Mouse (Mus musculus): Measurements from ENCODE around the gene Mapk8ip1. TPM values are rescaled to one million over a fixed set of nuclear protein-coding genes. Genes with fewer than 3 reads are reported as not detected.

Mapk8ip1 gene
- polyA plus RNA-seq, 1 experiment from 2014 or later = 49.3 TPM

- under 1% methylated on average over 10 of the region's 10 CpGs for WGBS
- Histone ChIP-seq H3K9ac (ENCODE audit: low read length) (peak overlapping the region; percentile 89; the same call in 1 of the 2 replicates), H3K9me3 (replicated peaks; ENCODE audit: control insufficient read depth, low read length) (no peaks in the 10 kb centered on the region), H3K4me3 (ENCODE audit: low read depth, low read length) (peak overlapping the region; percentile 79), H3K4me1 (ENCODE audit: control insufficient read depth, insufficient read depth, low read length) (peaks cover 43% of the 10 kb centered on the region), H3K27me3 (replicated peaks; ENCODE audit: control insufficient read depth, insufficient read depth, low read length) (no peaks in the 10 kb centered on the region), H3K27ac (ENCODE audit: low read depth, low read length) (peak overlapping the region; percentile 82), H3K36me3 (ENCODE audit: control insufficient read depth, insufficient read depth, low read length) (peaks cover 30% of the 10 kb centered on the region), H3K4me2 (ENCODE audit: low read length) (peak overlapping the region; percentile 84)
- no peak for ATAC-seq
- DNase-seq (ENCODE audit: low spot score) = no peak
Measured at GRCm38 (mm10) chr2:92389645-92390044, 11.4 kb downstream of the Mapk8ip1 start.

- Histone ChIP-seq H3K4me2 (ENCODE audit: low read length) (peak overlapping the region; percentile 84), H3K9me3 (replicated peaks; ENCODE audit: control insufficient read depth, low read length) (no peaks in the 10 kb centered on the region), H3K9ac (ENCODE audit: low read length) (peak overlapping the region; percentile 89), H3K4me3 (ENCODE audit: low read depth, low read length) (peak overlapping the region; percentile 79), H3K27ac (ENCODE audit: low read depth, low read length) (peak overlapping the region; percentile 82), H3K27me3 (replicated peaks; ENCODE audit: control insufficient read depth, insufficient read depth, low read length) (no peaks in the 10 kb centered on the region), H3K4me1 (ENCODE audit: control insufficient read depth, insufficient read depth, low read length) (peaks cover 43% of the 10 kb centered on the region), H3K36me3 (ENCODE audit: control insufficient read depth, insufficient read depth, low read length) (peaks cover 36% of the 10 kb centered on the region)
- ATAC-seq (peak; percentile 94), DNase-seq (ENCODE audit: low spot score) (peak; percentile 98)
- under 1% methylated on average over 53 of the region's 62 CpGs for WGBS
Measured at GRCm38 (mm10) chr2:92388891-92389641, 12.0 kb downstream of the Mapk8ip1 start.

- no peak for ATAC-seq
- peaks cover 43% of the 10 kb centered on the region for H3K4me1 ChIP-seq (ENCODE audit: control insufficient read depth, insufficient read depth, low read length)
Measured at GRCm38 (mm10) chr2:92388081-92388517, 13.0 kb downstream of the Mapk8ip1 start.

GRCm38 (mm10) chr2:92387646-92388045, 13.4 kb downstream of the Mapk8ip1 start:
- Histone ChIP-seq H3K36me3 (ENCODE audit: control insufficient read depth, insufficient read depth, low read length) (peaks cover 50% of the 10 kb centered on the region), H3K4me2 (ENCODE audit: low read length) (peak overlapping the region; percentile 84), H3K4me1 (ENCODE audit: control insufficient read depth, insufficient read depth, low read length) (peaks cover 39% of the 10 kb centered on the region), H3K27ac (ENCODE audit: low read depth, low read length) (0 out of 2 replicates have a peak overlapping the region, but pooled peaks have one; percentile 27), H3K9ac (ENCODE audit: low read length) (peak overlapping the region; percentile 89), H3K4me3 (ENCODE audit: low read depth, low read length) (peak overlapping the region; percentile 79), H3K9me3 (replicated peaks; ENCODE audit: control insufficient read depth, low read length) (no peaks in the 10 kb centered on the region), H3K27me3 (replicated peaks; ENCODE audit: control insufficient read depth, insufficient read depth, low read length) (no peaks in the 10 kb centered on the region)
- ATAC-seq = no peak
- no peak for DNase-seq (ENCODE audit: low spot score)
- WGBS = 74% methylated on average over 4 of the region's 4 CpGs

More at GRCm38 (mm10) chr2:92388081-92388517, 13.0 kb downstream of the Mapk8ip1 start:
- Histone ChIP-seq H3K27ac (ENCODE audit: low read depth, low read length) (peak overlapping the region; percentile 82; the same call in 1 of the 2 replicates), H3K9ac (ENCODE audit: low read length) (peak overlapping the region; percentile 89), H3K36me3 (ENCODE audit: control insufficient read depth, insufficient read depth, low read length) (peaks cover 46% of the 10 kb centered on the region), H3K9me3 (replicated peaks; ENCODE audit: control insufficient read depth, low read length) (no peaks in the 10 kb centered on the region), H3K27me3 (replicated peaks; ENCODE audit: control insufficient read depth, insufficient read depth, low read length) (no peaks in the 10 kb centered on the region), H3K4me2 (ENCODE audit: low read length) (peak overlapping the region; percentile 84), H3K4me3 (ENCODE audit: low read depth, low read length) (peak overlapping the region; percentile 79)
- DNase-seq (ENCODE audit: low spot score) = no peak
- WGBS = 22% methylated on average over 3 of the region's 3 CpGs

GRCm38 (mm10) chr2:92386821-92387570, 14.1 kb downstream of the Mapk8ip1 start:
- ATAC-seq = no peak
- 0 out of 2 replicates have a peak overlapping the region, but pooled peaks have one; percentile 79 for H3K4me3 ChIP-seq (ENCODE audit: low read depth, low read length)
- DNase-seq (ENCODE audit: low spot score) = no peak
- peaks cover 33% of the 10 kb centered on the region for H3K4me1 ChIP-seq (ENCODE audit: control insufficient read depth, insufficient read depth, low read length)
- peak overlapping the region; percentile 84; the same call in 1 of the 2 replicates for H3K4me2 ChIP-seq (ENCODE audit: low read length)
- H3K9ac ChIP-seq (ENCODE audit: low read length) = peak overlapping the region; percentile 89; the same call in 1 of the 2 replicates
- 93% methylated on average over 30 of the region's 30 CpGs for WGBS
- H3K9me3 ChIP-seq (replicated peaks; ENCODE audit: control insufficient read depth, low read length) = no peaks in the 10 kb centered on the region
- H3K36me3 ChIP-seq (ENCODE audit: control insufficient read depth, insufficient read depth, low read length) = peaks cover 57% of the 10 kb centered on the region
- H3K27me3 ChIP-seq (replicated peaks; ENCODE audit: control insufficient read depth, insufficient read depth, low read length) = no peaks in the 10 kb centered on the region
- no peak overlapping the region for H3K27ac ChIP-seq (ENCODE audit: low read depth, low read length)

GRCm38 (mm10) chr2:92385113-92386051, 15.7 kb downstream of the Mapk8ip1 start:
- Histone ChIP-seq H3K9ac (ENCODE audit: low read length) (no peak overlapping the region), H3K9me3 (replicated peaks; ENCODE audit: control insufficient read depth, low read length) (no peaks in the 10 kb centered on the region), H3K27me3 (replicated peaks; ENCODE audit: control insufficient read depth, insufficient read depth, low read length) (no peaks in the 10 kb centered on the region), H3K27ac (ENCODE audit: low read depth, low read length) (no peak overlapping the region), H3K4me1 (ENCODE audit: control insufficient read depth, insufficient read depth, low read length) (peaks cover 19% of the 10 kb centered on the region), H3K4me3 (ENCODE audit: low read depth, low read length) (no peak overlapping the region), H3K4me2 (ENCODE audit: low read length) (no peak overlapping the region), H3K36me3 (ENCODE audit: control insufficient read depth, insufficient read depth, low read length) (peaks cover 72% of the 10 kb centered on the region)
- ATAC-seq = no peak
- WGBS = 92% methylated on average over 22 of the region's 22 CpGs
- DNase-seq (ENCODE audit: low spot score) = no peak

- no peak overlapping the region for H3K4me3 ChIP-seq (ENCODE audit: low read depth, low read length)
- H3K9ac ChIP-seq (ENCODE audit: low read length) = no peak overlapping the region
- peaks cover 11% of the 10 kb centered on the region for H3K4me1 ChIP-seq (ENCODE audit: control insufficient read depth, insufficient read depth, low read length)
- 81% methylated on average over 4 of the region's 4 CpGs for WGBS
- ATAC-seq (no peak), DNase-seq (ENCODE audit: low spot score) (no peak)
- H3K9me3 ChIP-seq (replicated peaks; ENCODE audit: control insufficient read depth, low read length) = no peaks in the 10 kb centered on the region
- no peaks in the 10 kb centered on the region for H3K27me3 ChIP-seq (replicated peaks; ENCODE audit: control insufficient read depth, insufficient read depth, low read length)
- H3K4me2 ChIP-seq (ENCODE audit: low read length) = no peak overlapping the region
- peaks cover 85% of the 10 kb centered on the region for H3K36me3 ChIP-seq (ENCODE audit: control insufficient read depth, insufficient read depth, low read length)
- H3K27ac ChIP-seq (ENCODE audit: low read depth, low read length) = no peak overlapping the region
Measured at GRCm38 (mm10) chr2:92384101-92384500, 17.0 kb downstream of the Mapk8ip1 start.

- H3K27ac ChIP-seq (ENCODE audit: low read depth, low read length) = no peak overlapping the region
- H3K36me3 ChIP-seq (ENCODE audit: control insufficient read depth, insufficient read depth, low read length) = peaks cover 98% of the 10 kb centered on the region
- H3K9me3 ChIP-seq (replicated peaks; ENCODE audit: control insufficient read depth, low read length) = no peaks in the 10 kb centered on the region
- H3K4me2 ChIP-seq (ENCODE audit: low read length) = no peak overlapping the region
- peaks cover 4% of the 10 kb centered on the region for H3K4me1 ChIP-seq (ENCODE audit: control insufficient read depth, insufficient read depth, low read length)
- H3K27me3 ChIP-seq (replicated peaks; ENCODE audit: control insufficient read depth, insufficient read depth, low read length) = no peaks in the 10 kb centered on the region
- no peak overlapping the region for H3K4me3 ChIP-seq (ENCODE audit: low read depth, low read length)
- no peak for ATAC-seq
- DNase-seq (ENCODE audit: low spot score) = no peak
- no peak overlapping the region for H3K9ac ChIP-seq (ENCODE audit: low read length)
- WGBS = 97% methylated on average over 4 of the region's 4 CpGs
Measured at GRCm38 (mm10) chr2:92382759-92383158, 18.3 kb downstream of the Mapk8ip1 start.
